Comparison of ENCODE assay signal across 9 mouse cellular contexts in the genomic region with DNA sequence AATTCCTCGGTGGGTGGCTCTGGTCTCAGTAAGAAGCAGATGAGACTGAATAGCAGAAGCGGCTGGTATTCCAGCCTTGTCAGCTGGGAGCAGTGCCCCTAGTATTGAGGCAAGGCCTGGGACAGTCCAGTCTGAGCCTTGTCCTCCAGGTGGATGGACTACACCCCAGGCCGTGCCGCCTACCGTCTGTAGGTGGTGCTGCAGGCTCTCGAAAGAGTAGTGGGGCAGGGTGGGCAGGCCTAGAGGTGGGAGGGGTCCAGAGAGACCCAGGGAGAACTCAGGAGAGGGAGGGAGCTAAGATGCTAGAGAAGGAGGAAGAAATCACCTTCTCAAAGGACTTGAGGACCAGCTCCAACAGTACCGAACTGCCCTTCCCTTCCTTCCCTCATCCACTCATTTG.
DNase-seq lines count a peak whose midpoint lies in the region; ATAC-seq and TF ChIP-seq lines count a peak whose summit lies in the region.
"Had no signal": no experiment of that assay in that cellular context is flagged by ENCODE, and none has a peak within 500 bp of the region (broad histone marks: within the 10 kb centered on the region; RNA-seq: fewer than 3 reads in every experiment).

No protein-coding gene starts in this region.

- DNase-seq in frontal cortex, postnatal 25 days (ENCODE audit: low spot score in 2 of 2), result no peak
- DNase-seq in midbrain, embryonic 10.5 days (ENCODE audit: low spot score), result peak; percentile 56
- no peak for DNase-seq in liver, embryonic 14.5 days (ENCODE audit: low read depth in 3 of 3, low spot score in 3 of 3)
- DNase-seq in c-Kit-positive CD71-positive TER-119-positive erythroid progenitor cells, embryonic 14.5 days (ENCODE audit: low spot score), result no peak
- no peak for DNase-seq in urinary bladder, adult 18-20 months (ENCODE audit: low spot score in 2 of 2)

- H3K9ac ChIP-seq in midbrain, embryonic 16.5 days (ENCODE audit: low read depth, low read length), result no peak overlapping the region
- H3K9ac ChIP-seq in forebrain, embryonic 13.5 days, result no peak overlapping the region
- H3K9ac ChIP-seq in liver, embryonic 14.5 days (replicated peaks), result no peak overlapping the region

- no peaks in the 10 kb centered on the region for H3K36me3 ChIP-seq in midbrain, embryonic 10.5 days
- H3K36me3 ChIP-seq in midbrain, embryonic 16.5 days (ENCODE audit: control insufficient read depth, insufficient read depth, low read length), result no peaks in the 10 kb centered on the region
- no peaks in the 10 kb centered on the region for H3K36me3 ChIP-seq in forebrain, embryonic 13.5 days (ENCODE audit: poor library complexity, severe bottlenecking)
- no peaks in the 10 kb centered on the region for H3K36me3 ChIP-seq in liver, embryonic 14.5 days (replicated peaks; ENCODE audit: control insufficient read depth, insufficient read depth, low read depth)
- H3K36me3 ChIP-seq: G1E had no signal

- ATAC-seq in frontal cortex, adult (ENCODE audit: low TSS enrichment), result 0 out of 2 replicates have a peak, but pooled peaks have one; percentile 35
- no peak for ATAC-seq in midbrain, embryonic 16.5 days
- ATAC-seq in forebrain, embryonic 13.5 days, result peak; percentile 66; the same call in 1 of the 2 replicates
- ATAC-seq in liver, embryonic 14.5 days (ENCODE audit: insufficient read depth), result no peak

- no peak overlapping the region for H3K4me3 ChIP-seq in midbrain, embryonic 10.5 days
- H3K4me3 ChIP-seq in midbrain, embryonic 16.5 days (ENCODE audit: low read depth, low read length), result no peak overlapping the region
- H3K4me3 ChIP-seq in forebrain, embryonic 13.5 days, result no peak overlapping the region
- H3K4me3 ChIP-seq in liver, embryonic 14.5 days (ENCODE audit: insufficient read depth in 1 of 2, low read depth in 2 of 2, low read length in 2 of 2), result no peak overlapping the region

- H3K4me1 ChIP-seq in midbrain, embryonic 10.5 days, result peaks cover 6% of the 10 kb centered on the region
- H3K4me1 ChIP-seq in midbrain, embryonic 16.5 days (ENCODE audit: control insufficient read depth, insufficient read depth, low read length), result no peaks in the 10 kb centered on the region
- H3K4me1 ChIP-seq in forebrain, embryonic 13.5 days, result peaks cover 29% of the 10 kb centered on the region
- H3K4me1 ChIP-seq in liver, embryonic 14.5 days (replicated peaks; ENCODE audit: control insufficient read depth in 2 of 2, insufficient read depth in 2 of 2, low read length in 1 of 2), result no peaks in the 10 kb centered on the region

- 22% methylated on average over 7 of the region's 7 CpGs for WGBS in midbrain, embryonic 10.5 days
- 21% methylated on average over 7 of the region's 7 CpGs for WGBS in midbrain, embryonic 16.5 days
- 15% methylated on average over 7 of the region's 7 CpGs for WGBS in forebrain, embryonic 13.5 days
- WGBS in liver, embryonic 14.5 days (ENCODE audit: insufficient replicate concordance), result 21% methylated on average over 7 of the region's 7 CpGs

- 0 out of 2 replicates have a peak, but pooled peaks cover 18% of the 10 kb centered on the region for H3K27me3 ChIP-seq in midbrain, embryonic 10.5 days (ENCODE audit: low read depth, poor library complexity, severe bottlenecking)
- no peaks in the 10 kb centered on the region; the same call in 1 of the 2 replicates for H3K27me3 ChIP-seq in midbrain, embryonic 16.5 days (ENCODE audit: control insufficient read depth, insufficient read depth, low read depth, low read length)
- no peaks in the 10 kb centered on the region for H3K27me3 ChIP-seq in forebrain, embryonic 13.5 days
- no peaks in the 10 kb centered on the region for H3K27me3 ChIP-seq in liver, embryonic 14.5 days (ENCODE audit: control insufficient read depth, insufficient read depth, low read length)

- no peak overlapping the region for H3K27ac ChIP-seq in midbrain, embryonic 10.5 days (replicated peaks)
- no peak overlapping the region for H3K27ac ChIP-seq in midbrain, embryonic 16.5 days (ENCODE audit: low read length)
- no peak overlapping the region for H3K27ac ChIP-seq in forebrain, embryonic 13.5 days
- no peak overlapping the region for H3K27ac ChIP-seq in liver, embryonic 14.5 days

- no peak for TF ChIP-seq EP300 in liver, embryonic 14.5 days (IDR thresholded peaks at IDR 0.05; ENCODE audit: low read depth)

- H3K9me3 ChIP-seq in midbrain, embryonic 10.5 days (replicated peaks), result no peaks in the 10 kb centered on the region
- no peaks in the 10 kb centered on the region for H3K9me3 ChIP-seq in midbrain, embryonic 16.5 days (replicated peaks; ENCODE audit: control insufficient read depth, low read length, poor library complexity, severe bottlenecking)
- no peaks in the 10 kb centered on the region for H3K9me3 ChIP-seq in forebrain, embryonic 13.5 days (replicated peaks)
- H3K9me3 ChIP-seq in liver, embryonic 14.5 days (ENCODE audit: control insufficient read depth, low read length), result no peaks in the 10 kb centered on the region
- H3K9me3 ChIP-seq: G1E had no signal

- TF ChIP-seq CTCF in liver, embryonic 14.5 days (IDR thresholded peaks at IDR 0.05; ENCODE audit: low read depth), result 0 out of 2 replicates have a peak, but pooled peaks have one; percentile 36

- H3K4me2 ChIP-seq in midbrain, embryonic 16.5 days (ENCODE audit: low read length), result no peak overlapping the region
- no peak overlapping the region for H3K4me2 ChIP-seq in forebrain, embryonic 13.5 days
- H3K4me2 ChIP-seq in liver, embryonic 14.5 days (ENCODE audit: low read depth), result no peak overlapping the region

Comparison
In these comparisons a context has a peak if more than half of its experiments do, and no peak if none do; other contexts are left out.
1. ATAC-seq: peak in frontal cortex, adult (single experiment) and forebrain, embryonic 13.5 days (single experiment); none in midbrain, embryonic 16.5 days (single experiment) and liver, embryonic 14.5 days (single experiment).